In the genomic region with DNA sequence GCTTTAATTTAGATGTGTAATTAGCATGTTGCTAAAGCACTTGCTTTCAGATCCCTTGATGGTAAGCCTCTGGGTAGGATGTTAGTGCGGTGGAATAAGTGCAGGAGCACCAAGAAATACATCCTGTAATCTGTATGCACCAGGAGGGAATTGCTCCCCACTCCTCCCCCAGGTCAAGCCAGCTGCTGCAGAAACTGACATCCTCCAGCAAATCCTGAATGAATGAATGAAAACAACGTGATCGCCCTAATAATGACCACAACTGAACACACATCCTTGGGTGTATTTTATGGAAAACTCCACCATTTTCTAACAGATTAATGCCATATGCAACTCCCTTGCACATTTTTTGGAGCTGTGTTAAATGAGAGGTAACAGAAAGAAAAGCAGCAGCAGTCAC, we compare ENCODE assay signal across 7 mouse cellular contexts. TPM values are rescaled to one million over a fixed set of nuclear protein-coding genes. Genes with fewer than 3 reads are reported as not detected.
A peak's percentile ranks its signal among the peaks of the same experiment; 100 is the strongest.
DNase-seq lines count a peak whose midpoint lies in the region; ATAC-seq and TF ChIP-seq lines count a peak whose summit lies in the region.

No protein-coding gene starts in this region.

- H3K4me1 ChIP-seq in spleen, adult 2 months (ENCODE audit: control insufficient read depth, insufficient read depth, insufficient read length) = peaks cover 6% of the 10 kb centered on the region
- H3K4me1 ChIP-seq in forebrain, embryonic 14.5 days (ENCODE audit: control insufficient read depth, insufficient read depth, low read length) = peaks cover 16% of the 10 kb centered on the region
- peaks cover 32% of the 10 kb centered on the region for H3K4me1 ChIP-seq in liver, embryonic 13.5 days (replicated peaks)

- H3K9me3 ChIP-seq in forebrain, embryonic 14.5 days (replicated peaks; ENCODE audit: control insufficient read depth, low read length) = no peaks in the 10 kb centered on the region
- H3K9me3 ChIP-seq in liver, embryonic 13.5 days (replicated peaks) = no peaks in the 10 kb centered on the region

- 75% methylated on average over 3 of the region's 3 CpGs for WGBS in spleen, adult 2 months
- WGBS in forebrain, embryonic 14.5 days = 0% methylated on average over 3 of the region's 3 CpGs
- 48% methylated on average over 3 of the region's 3 CpGs for WGBS in liver, embryonic 13.5 days (ENCODE audit: insufficient replicate concordance)

- no peak for TF ChIP-seq POLR2A in spleen, adult 2 months (IDR thresholded peaks at IDR 0.05; ENCODE audit: low read depth, low read length)

- no peaks in the 10 kb centered on the region for H3K27me3 ChIP-seq in spleen, adult 2 months (ENCODE audit: control insufficient read depth, insufficient read depth, low read length)
- H3K27me3 ChIP-seq in forebrain, embryonic 14.5 days (replicated peaks; ENCODE audit: control insufficient read depth, insufficient read depth, low read length) = no peaks in the 10 kb centered on the region
- H3K27me3 ChIP-seq in liver, embryonic 13.5 days = no peaks in the 10 kb centered on the region

- H3K36me3 ChIP-seq in spleen, adult 2 months (ENCODE audit: control insufficient read depth, insufficient read depth, low read length) = no peaks in the 10 kb centered on the region
- no peaks in the 10 kb centered on the region for H3K36me3 ChIP-seq in forebrain, embryonic 14.5 days (ENCODE audit: control insufficient read depth, insufficient read depth, low read length)
- no peaks in the 10 kb centered on the region for H3K36me3 ChIP-seq in liver, embryonic 13.5 days

- DNase-seq in spleen, adult 2 months (ENCODE audit: low read depth in 1 of 2, low spot score in 2 of 2) = no peak
- no peak for DNase-seq in spleen, postnatal 14 days (ENCODE audit: low spot score in 2 of 2)
- DNase-seq in forebrain, embryonic 14.5 days (ENCODE audit: low spot score) = no peak
- DNase-seq in liver, embryonic 13.5 days = no peak
- DNase-seq in thymus, postnatal 25 days = peak; percentile 53
- no peak for DNase-seq in frontal cortex, postnatal 25 days (ENCODE audit: low spot score in 2 of 2)
- DNase-seq in kidney, adult 11 months = no peak

- H3K27ac ChIP-seq in spleen, adult 2 months (ENCODE audit: insufficient read depth, low read length) = no peak overlapping the region
- H3K27ac ChIP-seq in forebrain, embryonic 14.5 days (ENCODE audit: low read depth, low read length) = no peak overlapping the region
- no peak overlapping the region for H3K27ac ChIP-seq in liver, embryonic 13.5 days

- TF ChIP-seq CTCF in spleen, adult 2 months (IDR thresholded peaks at IDR 0.05; ENCODE audit: extremely low read depth, insufficient read depth, insufficient read length, insufficient replicate concordance) = no peak

- peak overlapping the region; percentile 14; the same call in 1 of the 2 replicates for H3K4me3 ChIP-seq in spleen, adult 2 months (ENCODE audit: extremely low read depth, insufficient read depth, insufficient read length)
- peak overlapping the region; percentile 91 for H3K4me3 ChIP-seq in forebrain, embryonic 14.5 days (ENCODE audit: low read depth, low read length)
- peak overlapping the region; percentile 93 for H3K4me3 ChIP-seq in liver, embryonic 13.5 days (replicated peaks)

- H3K4me2 ChIP-seq in forebrain, embryonic 14.5 days (ENCODE audit: low read length) = peak overlapping the region; percentile 64
- peak overlapping the region; percentile 99 for H3K4me2 ChIP-seq in liver, embryonic 13.5 days

- peak overlapping the region; percentile 97 for H3K9ac ChIP-seq in forebrain, embryonic 14.5 days (ENCODE audit: low read length)
- H3K9ac ChIP-seq in liver, embryonic 13.5 days = no peak overlapping the region

- no peak for ATAC-seq in forebrain, embryonic 14.5 days
- ATAC-seq in liver, embryonic 13.5 days (ENCODE audit: low read depth) = no peak

RNA-seq across cellular contexts. Expression of gene Glcci1, which starts 2.0 kb away (rescaled TPM):
- polyA plus RNA-seq in spleen, adult 2 months (2012; rRNA removed) = 11.2 and 14.0 TPM in 2 replicates
- polyA plus RNA-seq in forebrain, embryonic 14.5 days (2014; fragmentation: Nextera tagmentation; extraction: Ambion mirVana) = 10.6 and 10.9 TPM in 2 replicates
- polyA plus RNA-seq in liver, embryonic 13.5 days (2015; fragmentation: Nextera tagmentation; extraction: Ambion mirVana) = 1.1 and 1.5 TPM in 2 replicates

Comparison
In these comparisons a context has a peak if more than half of its experiments do, and no peak if none do; other contexts are left out.
1. H3K4me3 ChIP-seq: peak in every context shown above with its lines; median percentile 93 in liver, embryonic 13.5 days; 91 in forebrain, embryonic 14.5 days; 14 in spleen, adult 2 months.